Mouse (Mus musculus) myocyte (in vitro differentiated cells): ENCODE data around the gene Prr18. TPM values are rescaled to one million over a fixed set of nuclear protein-coding genes. Genes with fewer than 3 reads are reported as not detected.

Experiments
- H3K27me3 ChIP-seq: one replicate; pipeline ENCODE4 v1.6.1; 2011; ENCODE audit not compliant: control insufficient read depth, insufficient read depth, insufficient read length
- H3K36me3 ChIP-seq: one replicate; pipeline ENCODE4 v1.6.1; 2011; ENCODE audit not compliant: control insufficient read depth, insufficient read depth
- H3K4me2 ChIP-seq: one replicate; pipeline ENCODE4 v1.6.1; 2011; ENCODE audit warnings: low read depth, control low read depth
- H3K4me3 ChIP-seq: one replicate; pipeline ENCODE4 v1.5.1; 2011; ENCODE audit warnings: mild to moderate bottlenecking, control low read depth, moderate library complexity
- H3K79me2 ChIP-seq: one replicate; pipeline ENCODE4 v1.6.1; 2011; ENCODE audit not compliant: control insufficient read depth, insufficient read depth
- H3ac ChIP-seq: one replicate; pipeline ENCODE4 v1.6.1; 2011; ENCODE audit not compliant: control insufficient read depth, insufficient read length
- CEBPB ChIP-seq: IDR thresholded peaks from 2 replicates; pipeline ENCODE4 v1.6.1; 2011; ENCODE audit warnings: mild to moderate bottlenecking, moderate library complexity; ENCODE audit not compliant: poor library complexity, insufficient read depth, severe bottlenecking
- E2F4 ChIP-seq: IDR thresholded peaks from one replicate; pipeline ENCODE4 v1.6.1; 2011; ENCODE audit warnings: mild to moderate bottlenecking, control low read depth, moderate library complexity; ENCODE audit not compliant: insufficient read depth
- MAX ChIP-seq: IDR thresholded peaks from one replicate; pipeline ENCODE4 v1.6.1; 2011; ENCODE audit warnings: low read depth, mild to moderate bottlenecking, control low read depth
- MYOD1 ChIP-seq, 3 experiments: IDR thresholded peaks; one replicate each; pipeline ENCODE4 v1.6.1; 2011; ENCODE audit warnings: control low read depth in 2 of 3, low read depth in 2 of 3, mild to moderate bottlenecking in 2 of 3, moderate library complexity in 1 of 3; ENCODE audit not compliant: insufficient read length in 2 of 3, control insufficient read depth in 1 of 3
- MYOG ChIP-seq, 3 experiments: IDR thresholded peaks; one replicate each; pipeline ENCODE4 v1.6.1; 2011; ENCODE audit warnings: control low read depth in 2 of 3, low read depth in 2 of 3, mild to moderate bottlenecking in 2 of 3; ENCODE audit not compliant: insufficient read length in 2 of 3, control insufficient read depth in 1 of 3, insufficient read depth in 1 of 3
- POLR2A ChIP-seq: IDR thresholded peaks from one replicate; pipeline ENCODE4 v1.6.1; 2011; ENCODE audit warnings: low read depth, mild to moderate bottlenecking, control low read depth, moderate library complexity; ENCODE audit not compliant: insufficient read length
- POLR2AphosphoS2 ChIP-seq: IDR thresholded peaks from one replicate; pipeline ENCODE4 v1.6.1; 2011; ENCODE audit warnings: low read depth, control low read depth; ENCODE audit not compliant: insufficient read length
- REST ChIP-seq: IDR thresholded peaks from one replicate; pipeline ENCODE4 v1.6.1; 2011; ENCODE audit warnings: mild to moderate bottlenecking, control low read depth, moderate library complexity; ENCODE audit not compliant: insufficient read depth, insufficient read length
- SRF ChIP-seq: IDR thresholded peaks from one replicate; pipeline ENCODE4 v1.6.1; 2011; ENCODE audit warnings: low read depth; ENCODE audit not compliant: control insufficient read depth, insufficient read length
- TCF12 ChIP-seq: IDR thresholded peaks from one replicate; pipeline ENCODE4 v1.6.1; 2011; ENCODE audit warnings: mild to moderate bottlenecking, control low read depth; ENCODE audit not compliant: poor library complexity, insufficient read depth, severe bottlenecking
- TCF3 ChIP-seq: IDR thresholded peaks from one replicate; pipeline ENCODE4 v1.6.1; 2011; ENCODE audit warnings: low read depth, control low read depth; ENCODE audit not compliant: insufficient read length
- USF1 ChIP-seq: IDR thresholded peaks from one replicate; pipeline ENCODE4 v1.6.1; 2011; ENCODE audit warnings: low read depth, mild to moderate bottlenecking, control low read depth, moderate library complexity
- polyA plus RNA-seq: library from polyadenylated mRNA; unstranded; fragments of >200 nt; fragmentation: generic; extraction: Trizol; gene quantifications from one replicate; pipeline ENCODE4 v1.2.1, GENCODE M21; 2012; ENCODE audit warnings: missing spikeins

Prr18 gene
- polyA plus RNA-seq, 1 experiment = 0.19 TPM

DNA sequence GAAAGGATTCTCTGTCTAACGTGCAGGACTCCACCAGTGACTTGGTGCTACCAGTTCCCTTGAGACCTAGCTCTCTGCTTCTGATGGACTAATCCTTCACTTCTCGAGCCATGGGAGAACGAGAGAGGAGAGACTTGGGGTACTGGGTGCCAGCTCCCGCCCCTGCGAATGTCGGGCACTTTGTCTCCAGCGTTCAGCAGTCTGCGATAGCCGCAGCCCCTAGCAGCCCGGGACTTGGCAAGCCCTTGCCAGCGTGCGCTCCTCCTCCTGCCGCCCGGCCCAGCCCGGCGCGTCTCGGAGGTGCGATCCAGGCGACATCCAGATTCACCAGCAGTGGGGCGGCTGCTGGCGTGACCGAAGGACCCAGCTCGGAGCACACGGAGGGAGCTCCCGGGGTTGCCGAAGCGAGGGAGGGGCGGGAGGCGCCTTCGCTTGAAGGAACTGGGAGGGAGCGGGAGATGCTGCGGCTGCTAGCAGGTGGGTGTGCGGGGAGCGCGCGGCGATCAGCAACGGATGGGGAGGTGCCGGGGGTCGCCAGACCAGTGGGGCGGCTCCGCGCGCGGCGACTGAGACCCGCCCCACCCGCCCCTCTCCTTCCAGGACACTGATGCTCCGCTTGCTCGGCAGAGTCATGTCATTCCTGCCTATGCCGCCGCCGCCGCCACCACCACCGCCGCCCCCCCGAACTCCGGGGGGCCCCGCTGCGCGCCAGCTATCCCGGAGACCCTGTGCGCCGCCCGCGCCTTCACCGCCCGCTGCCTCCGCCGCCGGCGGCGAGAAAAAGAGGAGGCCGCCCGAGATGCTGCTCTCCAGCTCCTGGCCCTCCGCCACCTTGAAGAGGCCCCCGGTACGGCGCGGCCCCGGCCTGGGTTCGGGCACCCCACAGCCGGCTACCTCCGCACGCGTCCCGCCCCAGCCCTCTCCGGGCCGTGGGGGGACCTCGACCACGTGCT is 3.4 kb downstream of the Prr18 start:
- no peak overlapping the region for H3K4me3 ChIP-seq
- H3ac ChIP-seq = no peak overlapping the region
- no peaks in the 10 kb centered on the region for H3K27me3 ChIP-seq
- no peak for TF ChIP-seq TCF12
- no peak for TF ChIP-seq REST
- no peak for TF ChIP-seq MAX
- H3K36me3 ChIP-seq = no peaks in the 10 kb centered on the region
- no peaks in the 10 kb centered on the region for H3K79me2 ChIP-seq
- no peak overlapping the region for H3K4me2 ChIP-seq

DNA sequence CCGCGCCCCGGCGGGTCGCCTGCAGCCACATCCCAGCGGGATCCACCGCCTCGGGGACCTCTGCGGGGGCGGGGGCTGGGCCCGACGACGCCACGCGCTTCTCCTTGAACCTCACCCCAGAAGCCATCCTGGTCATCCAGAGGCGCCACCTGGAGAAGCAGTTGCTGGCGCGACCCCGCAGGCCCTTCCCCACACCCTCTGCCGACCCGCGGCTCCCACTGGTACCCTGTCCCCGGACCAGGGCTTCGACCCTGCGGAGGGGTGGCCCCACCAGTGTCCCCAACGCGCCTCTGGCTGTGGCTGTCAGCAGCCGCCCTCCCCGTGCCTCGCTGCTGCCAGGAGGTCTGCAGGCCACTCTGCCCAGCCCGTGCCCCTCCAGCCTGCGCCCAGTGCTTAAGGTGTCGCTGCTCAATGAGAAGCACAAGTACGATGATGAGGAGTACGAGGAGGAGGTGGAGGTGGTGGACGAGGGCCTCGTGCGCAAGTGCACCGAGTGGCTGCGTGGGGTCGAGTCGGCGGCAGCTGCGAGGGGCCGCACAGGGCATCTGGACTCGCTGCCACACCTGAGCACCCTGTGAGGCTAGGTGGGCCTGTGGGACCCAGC is 4.2 kb downstream of the Prr18 start:
- H3K4me2 ChIP-seq = no peak overlapping the region
- no peaks in the 10 kb centered on the region for H3K79me2 ChIP-seq
- H3K4me3 ChIP-seq = no peak overlapping the region
- H3K27me3 ChIP-seq = no peaks in the 10 kb centered on the region
- no peaks in the 10 kb centered on the region for H3K36me3 ChIP-seq
- H3ac ChIP-seq = no peak overlapping the region
- no peak for TF ChIP-seq USF1
- TF ChIP-seq REST = no peak
- no peak for TF ChIP-seq CEBPB
- TF ChIP-seq SRF = no peak
- TF ChIP-seq TCF3 = no peak
- no peak for TF ChIP-seq MAX
- no peak for TF ChIP-seq TCF12
- TF ChIP-seq POLR2AphosphoS2 = no peak
- no peak for TF ChIP-seq POLR2A
- TF ChIP-seq MYOD1 (IDR thresholded peaks at IDR 0.05; ENCODE audit: control insufficient read depth in 1 of 3, insufficient read length in 2 of 3, low read depth in 2 of 3) = no peak
- no peak for TF ChIP-seq E2F4
- TF ChIP-seq MYOG (IDR thresholded peaks at IDR 0.05; ENCODE audit: control insufficient read depth in 1 of 3, insufficient read depth in 1 of 3, insufficient read length in 2 of 3, low read depth in 2 of 3) = no peak

DNA sequence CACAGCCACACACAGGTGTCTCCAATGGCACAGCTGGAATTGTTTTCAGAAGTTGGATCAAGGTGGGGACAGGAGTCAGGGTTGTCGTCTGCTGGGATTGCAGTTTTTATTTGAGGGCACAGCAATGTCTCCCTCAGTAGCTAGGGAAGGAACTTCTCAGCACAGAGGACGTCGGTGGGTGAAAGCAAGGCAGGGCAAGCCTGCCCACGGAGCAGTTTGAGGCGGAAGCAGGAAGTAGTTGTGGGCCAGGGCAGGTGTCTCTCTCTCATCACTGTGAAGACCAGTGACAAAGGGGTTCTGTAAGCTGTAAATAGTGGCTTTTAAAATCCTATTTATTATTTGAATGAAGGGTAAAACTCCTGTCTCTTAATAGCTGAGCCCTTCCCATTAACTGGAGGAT is 5.4 kb downstream of the Prr18 start:
- TF ChIP-seq USF1 (no peak), POLR2A (no peak), MYOD1 (IDR thresholded peaks at IDR 0.05; ENCODE audit: control insufficient read depth in 1 of 3, insufficient read length in 2 of 3, low read depth in 2 of 3) (no peak), TCF12 (no peak), E2F4 (no peak), REST (no peak), MYOG (IDR thresholded peaks at IDR 0.05; ENCODE audit: control insufficient read depth in 1 of 3, insufficient read depth in 1 of 3, insufficient read length in 2 of 3, low read depth in 2 of 3) (no peak), CEBPB (no peak), SRF (no peak), MAX (no peak), POLR2AphosphoS2 (no peak), TCF3 (no peak)
- Histone ChIP-seq H3K27me3 (no peaks in the 10 kb centered on the region), H3K4me3 (no peak overlapping the region)

DNA sequence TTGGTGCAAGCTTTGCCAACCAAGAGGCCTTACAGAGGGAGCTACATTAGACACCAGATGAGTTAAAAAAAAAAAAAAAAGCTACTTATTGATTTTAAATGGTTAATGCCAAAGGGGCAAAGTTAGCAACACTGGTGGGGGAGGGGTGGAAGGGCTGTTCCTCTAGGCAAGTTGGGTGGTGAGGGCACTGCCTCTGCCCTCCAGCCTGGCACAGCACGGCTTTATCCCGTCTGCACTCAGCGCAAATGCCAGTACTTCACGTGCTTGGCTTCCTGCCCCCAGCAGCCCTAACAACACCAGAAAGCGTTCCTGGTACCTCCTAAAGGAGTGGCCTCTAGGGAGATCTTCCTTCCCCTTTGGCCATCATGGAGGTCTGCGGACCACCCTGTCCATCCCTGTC is 6.2 kb downstream of the Prr18 start:
- Histone ChIP-seq H3K27me3 (no peaks in the 10 kb centered on the region), H3K36me3 (no peaks in the 10 kb centered on the region), H3K4me3 (no peak overlapping the region), H3K4me2 (no peak overlapping the region), H3ac (no peak overlapping the region), H3K79me2 (no peaks in the 10 kb centered on the region)
- TF ChIP-seq CEBPB = no peak

More for the DNA sequence above, 5.4 kb downstream of the Prr18 start:
- Histone ChIP-seq H3K79me2 (no peaks in the 10 kb centered on the region), H3ac (no peak overlapping the region), H3K36me3 (no peaks in the 10 kb centered on the region), H3K4me2 (no peak overlapping the region)

GRCm38 (mm10) chr17:8347765-8348285 is 10.6 kb downstream of the Prr18 start:
- Histone ChIP-seq H3K4me2 (no peak overlapping the region), H3K36me3 (no peaks in the 10 kb centered on the region), H3K27me3 (no peaks in the 10 kb centered on the region), H3K4me3 (no peak overlapping the region), H3K79me2 (no peaks in the 10 kb centered on the region), H3ac (no peak overlapping the region)
- TF ChIP-seq E2F4 = no peak
